Mouse (Mus musculus) brain, embryonic 14.5 days (tissue): ENCODE data around the gene Ccni.

Experiments
- CTCF ChIP-seq: fragments of 200-500 bp; IDR thresholded peaks from 2 replicates; pipeline ENCODE4 v1.5.1; 2012; ENCODE audit warnings: inconsistent platforms, mild to moderate bottlenecking, moderate library complexity, borderline replicate concordance; ENCODE audit not compliant: insufficient read depth, insufficient read length; ENCODE audit errors: extremely low read depth
- POLR2A ChIP-seq: fragments of 200-500 bp; IDR thresholded peaks from 2 replicates; pipeline ENCODE4 v1.6.1; 2012; ENCODE audit warnings: mild to moderate bottlenecking, inconsistent platforms, borderline replicate concordance; ENCODE audit not compliant: poor library complexity, insufficient read depth, insufficient read length, severe bottlenecking; ENCODE audit errors: extremely low read depth

GRCm38 (mm10) chr5:93201181-93201580 is 5.1 kb downstream of the Ccni start:
- no peak for TF ChIP-seq CTCF
- TF ChIP-seq POLR2A, result no peak
